Mouse (Mus musculus): ENCODE measurements around the gene Cish. TPM values are rescaled to one million over a fixed set of nuclear protein-coding genes. Genes with fewer than 3 reads are reported as not detected.

Gene Cish
- 100 to 1,000 TPM; 233 to 348 TPM for polyA plus RNA-seq (2017; shearing (Covaris generic))

DNA sequence AAGGTAGTCTGAATTCAATTTTAAA, at the start of gene Cish:
Gene Cish (plus strand): TSS at position 11 of the 25 bp plus-strand sequence.

DNA sequence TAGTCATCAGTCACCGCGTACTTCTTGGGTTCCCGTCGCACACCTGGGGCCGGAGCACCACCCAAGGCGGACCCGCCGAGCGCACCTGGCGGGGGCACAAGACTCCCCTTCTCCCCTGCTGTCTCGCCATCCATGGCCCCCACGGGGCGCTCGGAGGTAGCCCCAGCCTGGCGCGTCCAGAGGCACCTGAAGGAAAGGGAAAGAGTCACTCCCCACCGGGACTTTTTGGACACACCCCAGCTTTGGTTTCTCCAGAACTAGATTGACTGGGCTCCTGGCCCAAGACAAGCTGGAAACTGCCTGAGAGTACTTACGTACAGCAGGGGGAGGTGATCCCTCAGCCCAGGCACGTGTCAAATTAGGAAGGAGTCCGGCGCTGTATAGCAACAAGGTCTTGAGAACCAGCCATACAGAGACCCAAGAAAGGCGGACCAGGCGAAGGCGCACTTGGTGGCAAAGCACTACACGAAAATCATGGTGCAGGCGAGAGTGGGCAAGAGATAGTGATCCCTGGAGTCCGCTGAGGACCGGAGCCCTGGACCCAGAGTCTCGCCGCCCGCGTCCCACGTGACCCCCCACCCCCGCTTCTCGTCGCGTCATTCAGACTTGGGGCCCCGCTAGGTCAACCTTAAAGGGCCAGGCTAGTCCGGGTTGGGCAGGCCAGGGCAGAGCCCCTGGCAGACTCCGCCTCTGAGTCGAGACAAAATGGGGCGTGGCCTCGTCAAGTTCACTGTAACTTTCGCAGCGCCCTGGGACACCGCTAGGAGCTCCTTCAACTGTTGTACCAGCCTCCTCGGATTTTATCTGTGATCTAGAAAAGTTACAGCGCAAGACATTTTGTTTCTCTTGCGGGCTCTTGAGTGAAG, 6.4 kb upstream of the Cish start, which contains the start of gene Mapkapk3:
Gene Mapkapk3 (minus strand): TSS at position 667 of the 866 bp plus-strand sequence.

DNA sequence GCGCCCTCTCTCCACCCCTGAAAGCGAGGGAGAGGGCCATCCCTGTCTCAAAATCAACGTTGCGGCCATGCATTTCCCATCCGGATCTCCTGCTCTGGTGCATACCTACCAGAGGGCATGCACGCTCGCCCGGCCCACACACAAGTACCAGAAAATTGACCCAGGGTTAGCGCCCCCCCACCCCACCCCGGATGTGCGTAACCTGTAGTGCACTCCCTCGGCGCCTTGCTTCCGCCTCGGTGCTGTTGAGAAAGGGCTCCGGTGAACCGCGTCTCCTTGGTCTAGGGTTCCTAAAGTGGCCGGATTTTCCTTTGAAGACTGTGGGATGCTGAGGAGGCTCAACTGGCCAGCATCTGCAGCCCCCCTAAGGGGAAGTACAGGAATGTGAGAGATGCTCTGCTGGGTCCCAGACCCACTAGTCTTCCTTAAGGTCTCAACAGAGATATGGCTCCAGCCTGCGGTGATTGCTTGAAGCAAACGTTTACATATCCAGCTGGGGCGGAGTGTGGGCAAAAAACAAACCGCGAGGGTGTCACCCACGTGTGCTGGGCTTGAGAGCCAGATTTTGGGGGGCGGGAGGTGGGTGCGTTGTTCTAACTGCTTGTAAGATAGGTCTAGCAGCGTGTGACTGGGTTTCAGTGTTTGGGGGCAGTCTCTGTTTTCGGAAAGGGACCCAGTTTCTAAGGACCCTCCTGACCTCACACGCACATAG, 42.5 kb downstream of the Cish start, which contains the start of gene Hemk1:
Gene Hemk1 (minus strand): TSS at position 179 of the 712 bp plus-strand sequence.

DNA sequence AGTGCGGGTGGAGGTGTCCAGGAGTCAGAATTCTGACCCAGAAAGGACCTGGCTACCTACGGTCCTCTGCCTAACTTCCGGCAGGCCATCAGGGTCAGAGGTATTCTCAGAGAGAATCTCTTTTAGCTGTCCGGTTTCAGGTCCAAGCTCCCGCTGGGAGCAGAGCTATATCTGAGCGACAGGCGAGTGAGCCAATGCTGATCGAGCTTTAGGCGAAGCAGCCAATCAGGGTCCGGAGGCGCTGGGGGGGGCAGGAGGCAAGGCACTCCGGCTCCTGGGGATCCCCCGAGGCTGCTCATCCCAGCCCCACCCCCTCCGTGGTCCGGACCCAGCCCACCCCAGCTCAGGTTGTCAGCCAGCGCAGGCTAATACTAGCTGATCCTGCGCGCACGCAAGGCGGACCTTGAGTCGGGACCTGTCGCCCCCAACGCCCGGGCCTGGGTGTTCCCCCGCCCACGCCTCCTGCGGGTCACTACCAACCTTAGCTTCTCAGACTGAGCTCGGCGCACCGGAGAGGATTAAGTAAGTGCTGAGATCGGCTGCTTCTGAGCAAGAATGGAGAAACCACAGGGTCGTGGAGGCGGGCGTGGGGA, 44.5 kb downstream of the Cish start, which contains the start of gene 6430571L13Rik:
Gene 6430571L13Rik (plus strand): TSS at position 336 of the 593 bp plus-strand sequence.

Other genes starting within 250 kb of the Cish start
- under 1 TPM in 1 of 2 experiments, not detected in 1; 0.80 TPM for gene Dock3, start 64.1 kb upstream of the Cish start, polyA plus RNA-seq (2017; shearing (Covaris generic))
- gene Mapkapk3, start 6.1 kb upstream of the Cish start, polyA plus RNA-seq (2017; shearing (Covaris generic)): 100 to 1,000 TPM; 112 to 138 TPM
- 10 to 100 TPM; 27.5 to 29.5 TPM for gene Hemk1, start 42.3 kb downstream of the Cish start, polyA plus RNA-seq (2017; shearing (Covaris generic))
- gene 6430571L13Rik, start 44.6 kb downstream of the Cish start, polyA plus RNA-seq (2017; shearing (Covaris generic)): 1 to 10 TPM; 4.2 to 7.3 TPM
- gene Cacna2d2, start 103.6 kb downstream of the Cish start, polyA plus RNA-seq (2017; shearing (Covaris generic)): under 1 TPM; 0.44 to 0.79 TPM
- gene Tmem115, start 237.9 kb downstream of the Cish start, polyA plus RNA-seq (2017; shearing (Covaris generic)): 10 to 100 TPM; 35.0 to 47.6 TPM
- gene Cyb561d2, start 246.2 kb downstream of the Cish start, polyA plus RNA-seq (2017; shearing (Covaris generic)): 10 to 100 TPM; 63.1 to 79.1 TPM
- 10 to 100 TPM; 53.9 to 58.7 TPM for gene Nprl2, start 246.2 kb downstream of the Cish start, polyA plus RNA-seq (2017; shearing (Covaris generic))

Measured in activated CD4-positive, CD25-positive, alpha-beta regulatory T cell (primary cell).